Mouse (Mus musculus) urinary bladder, adult 2 months (tissue): ENCODE results near the gene D10Jhu81e. TPM values are rescaled to one million over a fixed set of nuclear protein-coding genes. Genes with fewer than 3 reads are reported as not detected.
A peak's percentile ranks its signal among the peaks of the same experiment; 100 is the strongest.

Source experiments
- DNase-seq: peaks from one replicate; pipeline ENCODE4 v3.0.0; 2022; ENCODE audit warnings: low spot score
- polyA plus RNA-seq: library from polyadenylated mRNA; depleted of rRNA; stranded (reverse); fragments of >200 nt; gene quantifications from 2 replicates; pipeline ENCODE4 v1.2.3, GENCODE M21; 2012

The D10Jhu81e gene
- polyA plus RNA-seq, 1 experiment, result 90.3 TPM

DNA sequence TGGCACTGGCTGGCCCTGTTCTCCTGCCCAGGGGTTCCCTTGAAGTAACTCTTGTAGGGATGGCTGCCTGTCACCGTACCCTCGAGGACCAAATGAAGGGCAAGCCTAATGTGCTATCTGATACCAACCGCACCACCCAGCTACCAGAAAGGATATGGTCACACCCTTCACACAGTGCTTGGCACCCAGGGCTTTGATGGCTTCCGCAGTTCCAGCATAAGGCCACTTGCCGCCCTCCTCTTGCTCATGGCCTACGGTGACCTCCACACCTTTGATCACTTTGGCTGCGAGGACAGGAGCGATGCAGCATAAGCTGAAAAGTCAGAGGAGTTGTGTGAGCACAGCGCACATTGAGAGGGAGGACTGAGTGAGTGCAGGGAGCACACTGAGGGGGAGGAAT, 6.3 kb downstream of the D10Jhu81e start:
- no peak for DNase-seq

DNA sequence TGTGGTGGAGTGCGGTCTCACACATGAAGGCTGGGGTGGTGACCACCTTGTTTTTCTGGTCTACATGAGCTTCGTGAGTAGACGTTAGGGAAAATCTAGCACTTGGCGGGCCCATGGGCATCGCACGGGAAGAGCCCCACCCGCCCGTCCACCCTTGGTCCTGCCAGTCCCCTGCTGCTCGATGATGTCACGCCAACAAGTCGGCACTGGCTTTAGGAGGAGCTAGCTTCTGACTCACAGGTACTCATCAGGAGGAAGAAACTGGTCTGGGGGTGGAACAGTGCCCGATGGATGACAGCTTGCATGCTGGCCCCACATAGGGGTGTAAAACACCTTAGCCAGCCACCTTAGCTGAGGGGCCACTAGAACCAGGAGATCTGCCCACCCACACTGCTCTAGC, 6.9 kb downstream of the D10Jhu81e start:
- no peak for DNase-seq

GRCm38 (mm10) chr10:78161096-78161495, 8.5 kb downstream of the D10Jhu81e start:
- DNase-seq, result no peak

- no peak for DNase-seq
These were observed 9.1 kb downstream of the D10Jhu81e start for GRCm38 (mm10) chr10:78160369-78161095.

DNA sequence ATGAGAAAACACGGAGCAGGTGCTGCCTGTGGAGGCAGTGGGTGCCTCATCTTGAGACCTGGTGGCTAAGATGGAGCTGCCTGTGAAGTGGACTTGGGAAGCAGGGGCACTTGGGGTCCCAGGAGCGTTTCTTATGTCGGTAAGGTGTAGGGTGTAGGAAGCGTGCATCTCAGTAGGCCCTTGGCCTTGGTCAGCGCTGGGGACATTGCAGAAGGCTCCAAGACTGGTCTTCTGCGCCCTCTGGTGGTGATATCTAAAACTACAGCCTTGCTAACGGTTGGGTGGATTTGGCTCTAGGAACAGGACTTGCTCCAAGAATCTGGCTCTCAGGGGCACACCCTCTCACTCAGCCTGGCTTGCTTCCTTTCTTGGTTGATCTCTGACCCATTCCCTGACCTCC, 9.7 kb downstream of the D10Jhu81e start:
- DNase-seq, result peak; percentile 61

DNA sequence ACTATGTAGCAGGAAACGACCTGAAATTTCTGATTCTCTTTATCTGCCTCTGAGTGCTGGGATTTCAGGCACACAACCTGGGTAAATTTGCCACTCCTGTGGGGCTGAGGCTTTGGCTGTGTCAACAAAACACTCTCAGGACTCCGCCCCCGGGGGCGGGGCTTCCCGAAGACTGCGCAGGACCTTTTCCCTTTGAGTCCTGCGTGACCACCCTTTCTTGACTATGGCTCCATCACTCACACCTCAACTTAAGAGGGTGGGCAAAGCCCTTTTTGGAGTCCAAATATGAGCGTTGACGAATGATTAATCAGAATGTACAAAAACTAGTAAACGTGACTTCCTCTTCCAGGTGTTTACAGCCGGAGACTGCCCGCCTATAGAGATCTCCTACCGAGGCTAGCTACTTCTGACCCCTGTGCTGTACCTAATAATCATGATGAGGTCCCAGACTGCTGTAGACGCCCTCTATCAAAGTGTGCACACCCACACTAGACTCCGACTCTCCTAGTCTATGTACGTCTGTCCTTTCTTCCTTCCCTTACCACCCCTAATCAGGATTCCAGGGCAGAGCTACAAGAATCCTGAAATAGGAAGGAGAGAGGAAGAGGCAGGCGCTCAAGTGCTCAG, 10.2 kb downstream of the D10Jhu81e start:
- DNase-seq, result peak; percentile 48

GRCm38 (mm10) chr10:78158041-78158440, 11.5 kb downstream of the D10Jhu81e start:
- no peak for DNase-seq

DNA sequence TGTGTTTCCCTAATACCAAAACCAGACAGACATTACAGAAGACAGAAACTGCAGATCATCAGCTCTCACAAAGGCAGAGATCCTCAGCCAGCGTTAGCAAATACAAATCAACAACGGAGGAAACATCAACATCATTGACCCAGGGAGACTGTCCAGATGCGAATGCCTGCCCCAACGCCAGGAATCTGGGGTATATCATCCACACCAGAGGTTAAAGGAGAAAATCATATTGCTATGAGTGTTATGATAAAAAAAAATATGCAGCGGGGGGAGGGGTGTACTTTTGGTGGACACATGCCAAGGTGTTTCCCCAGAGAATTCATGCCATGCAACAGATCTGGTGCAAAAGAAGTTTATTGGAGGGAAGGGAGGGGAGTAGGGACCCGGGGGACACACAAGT, 12.7 kb downstream of the D10Jhu81e start:
- no peak for DNase-seq

GRCm38 (mm10) chr10:78148834-78149766, 20.5 kb downstream of the D10Jhu81e start:
- DNase-seq, result no peak

GRCm38 (mm10) chr10:78147908-78148441, 21.6 kb downstream of the D10Jhu81e start:
- DNase-seq, result no peak

DNA sequence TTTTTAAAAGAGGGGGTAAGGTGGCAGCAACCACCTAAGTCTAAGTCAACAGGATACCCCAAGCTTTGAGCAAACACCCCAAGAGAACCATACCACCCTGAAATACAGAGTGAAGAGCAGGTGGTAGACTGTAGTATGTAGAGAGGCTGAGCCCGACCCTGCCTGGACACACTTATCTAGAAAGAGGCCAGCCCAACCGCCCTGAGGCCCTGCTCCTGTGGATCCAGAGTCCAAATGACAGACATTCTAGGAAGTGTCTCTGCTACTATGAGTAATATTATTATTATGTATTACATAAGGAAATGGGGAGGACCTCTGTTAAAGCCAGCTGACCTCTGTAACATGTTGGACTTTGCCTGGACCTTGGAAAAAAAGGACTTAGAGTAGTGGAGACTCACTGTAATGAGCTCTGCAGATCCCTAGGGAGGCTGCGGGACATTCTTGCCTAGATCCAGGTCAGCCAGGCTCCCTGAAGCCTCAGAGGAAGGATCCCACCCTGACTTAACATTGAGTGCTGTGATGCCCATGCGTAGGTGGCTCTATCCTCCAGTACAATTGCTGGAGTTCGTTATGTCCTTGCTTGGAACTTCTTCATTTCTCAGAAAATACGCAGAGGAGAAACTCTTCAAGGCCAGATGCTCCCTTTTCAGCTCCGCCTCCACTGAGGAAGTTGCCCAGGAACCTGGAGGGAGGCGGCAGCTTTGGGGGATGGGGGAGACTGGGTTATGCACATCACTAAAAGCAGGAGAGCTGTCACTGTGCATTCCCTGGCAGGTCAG, 25.7 kb downstream of the D10Jhu81e start:
- DNase-seq, result no peak

GRCm38 (mm10) chr10:78140843-78141242, 28.7 kb downstream of the D10Jhu81e start:
- peak; percentile 17 for DNase-seq

DNA sequence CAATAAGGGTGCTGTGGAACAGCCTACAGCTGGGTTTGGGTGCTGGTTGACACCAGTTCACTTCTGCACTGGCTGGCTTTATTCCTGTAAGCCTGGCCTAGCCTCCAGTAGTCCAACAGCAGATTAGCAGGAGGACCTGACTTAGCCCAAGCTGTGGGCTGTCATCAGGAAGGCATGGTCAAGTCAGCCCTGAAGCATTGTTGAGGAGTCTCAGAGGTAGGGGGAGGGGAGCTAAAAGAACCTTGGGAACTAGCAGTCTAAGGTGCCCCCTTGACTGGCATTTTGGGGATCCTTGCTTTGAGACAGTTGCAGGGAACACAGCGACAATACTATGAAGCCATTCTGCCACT, 29.4 kb downstream of the D10Jhu81e start:
- no peak for DNase-seq

GRCm38 (mm10) chr10:78139572-78140250, 29.9 kb downstream of the D10Jhu81e start:
- no peak for DNase-seq

- DNase-seq, result no peak
These were observed 30.6 kb downstream of the D10Jhu81e start for GRCm38 (mm10) chr10:78138812-78139523.

DNA sequence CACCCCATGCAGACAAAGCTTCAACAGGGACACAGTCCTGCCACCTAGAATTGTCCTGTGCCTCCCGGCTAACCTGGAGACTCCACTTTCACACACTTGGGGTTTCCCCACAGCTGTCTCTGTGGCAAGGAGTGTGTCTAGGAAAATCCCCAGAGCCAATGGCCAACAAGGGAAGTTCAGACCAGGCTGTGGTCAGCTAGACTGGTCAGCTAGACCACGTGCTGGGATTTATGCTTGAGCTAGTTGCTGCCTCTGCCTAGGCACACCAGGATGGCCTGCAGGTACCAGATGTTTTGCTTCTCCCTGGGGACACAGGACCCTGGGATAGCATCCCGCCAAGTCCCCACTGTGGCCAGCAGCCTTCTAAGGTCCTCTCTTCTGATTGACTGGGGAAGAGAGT, 32.4 kb downstream of the D10Jhu81e start:
- no peak for DNase-seq

DNA sequence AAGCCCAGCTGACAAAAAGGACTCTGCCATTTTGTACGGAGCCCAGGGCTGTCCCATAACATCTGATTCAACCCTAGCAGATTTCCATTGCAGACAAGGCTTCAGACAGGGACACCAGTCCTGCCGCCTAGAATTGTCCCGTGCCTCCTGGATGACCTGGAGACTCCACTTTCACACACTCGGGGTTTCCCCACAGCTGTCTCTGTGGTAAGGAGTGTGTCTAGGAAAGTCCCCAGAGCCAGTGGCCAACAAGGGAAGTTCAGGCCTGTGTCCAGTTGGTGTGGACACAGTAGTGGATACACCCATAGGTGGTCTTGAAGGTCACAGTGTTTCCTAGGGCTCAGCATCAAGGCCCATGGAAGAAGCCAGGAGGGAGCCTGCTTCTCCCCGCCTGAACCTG, 33.6 kb downstream of the D10Jhu81e start:
- DNase-seq, result no peak

DNA sequence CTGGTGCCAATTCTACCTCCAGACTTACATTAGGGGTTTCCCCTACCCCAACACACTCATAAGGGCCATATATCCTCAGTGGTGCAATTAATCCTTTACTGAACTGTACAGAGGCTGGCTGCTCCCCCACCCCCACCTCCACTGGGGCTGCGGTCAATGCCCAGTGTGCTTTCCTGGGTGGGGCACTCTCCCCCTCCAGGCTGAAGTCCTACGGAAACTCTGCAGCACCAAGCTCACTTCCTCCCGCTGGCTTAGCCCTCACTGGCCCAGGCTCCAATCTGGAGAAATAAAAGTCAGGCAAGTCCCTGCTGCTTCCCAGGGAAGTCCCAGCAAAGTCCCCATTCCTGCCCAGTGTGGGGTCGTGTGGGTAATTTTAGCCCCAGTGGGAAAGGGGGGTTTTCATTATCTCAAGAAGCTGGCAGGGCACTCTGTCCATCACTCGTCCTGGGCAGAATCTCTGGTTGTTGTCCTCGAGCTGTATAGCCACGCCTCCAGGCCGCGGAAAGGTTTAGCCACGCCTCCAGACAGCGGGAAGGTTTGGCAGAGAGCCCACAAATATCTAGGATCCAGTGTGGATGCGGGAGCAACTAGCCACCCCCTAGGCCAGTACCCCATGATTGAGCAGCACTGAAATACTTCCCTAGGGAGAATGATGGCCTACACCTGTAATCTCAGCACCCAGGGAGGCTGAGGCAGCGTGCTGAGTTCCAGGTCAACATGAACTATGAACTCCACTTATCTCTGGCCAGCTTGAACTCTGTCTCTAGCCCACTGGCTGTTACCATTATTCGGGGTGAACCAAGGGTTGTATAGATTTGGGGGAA, 34.4 kb downstream of the D10Jhu81e start:
- DNase-seq, result no peak

- no peak for DNase-seq
These were observed 35.2 kb downstream of the D10Jhu81e start for GRCm38 (mm10) chr10:78134400-78134799.
